22 mouse cellular contexts compared by ENCODE assay signal in the genomic region with DNA sequence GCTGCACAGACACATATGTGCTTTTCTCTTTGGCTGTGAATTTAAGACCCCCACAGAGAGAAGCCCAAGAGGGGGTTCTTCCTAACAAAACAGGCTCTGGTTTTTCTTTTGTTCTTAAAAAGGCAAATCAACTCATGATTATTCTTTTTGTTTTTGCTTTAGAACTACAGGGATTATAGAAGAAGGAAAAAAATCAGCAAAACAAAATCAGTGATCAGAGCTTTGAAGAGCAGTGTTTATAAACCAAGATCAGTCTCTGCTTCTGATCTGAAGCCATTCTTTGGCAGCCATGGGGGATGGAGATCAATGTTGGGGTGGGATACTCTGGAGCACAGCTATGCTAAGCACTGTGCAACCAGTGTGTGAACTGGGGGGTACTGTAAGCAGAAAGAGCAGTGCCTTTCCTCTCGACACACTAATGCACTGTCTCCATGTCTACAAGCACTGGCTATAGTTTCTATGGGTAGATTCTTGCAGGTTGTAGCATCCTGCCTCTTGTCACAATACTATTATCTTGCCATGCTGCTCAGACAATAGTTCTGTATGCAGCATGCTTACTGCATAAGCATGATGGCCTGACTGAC.
DNase-seq lines count a peak whose midpoint lies in the region; ATAC-seq and TF ChIP-seq lines count a peak whose summit lies in the region.
"Had no signal": no experiment of that assay in that cellular context is flagged by ENCODE, and none has a peak within 500 bp of the region (broad histone marks: within the 10 kb centered on the region; RNA-seq: fewer than 3 reads in every experiment).

No protein-coding gene starts in this region.

- no peaks in the 10 kb centered on the region for H3K27me3 ChIP-seq in lung, embryonic 15.5 days
- H3K27me3 ChIP-seq in midbrain, embryonic 15.5 days (replicated peaks) = no peaks in the 10 kb centered on the region
- no peaks in the 10 kb centered on the region for H3K27me3 ChIP-seq in midbrain, embryonic 13.5 days
- H3K27me3 ChIP-seq in embryonic facial prominence, embryonic 12.5 days = no peaks in the 10 kb centered on the region
- H3K27me3 ChIP-seq: forebrain, embryonic 13.5 days; heart, embryonic 13.5 days had no signal

- DNase-seq in lung, adult 2 months = no peak
- DNase-seq in kidney, adult 18-20 months = no peak
- no peak for DNase-seq in thymus, postnatal 4 days
- DNase-seq: cerebellum, adult 11 months; cerebellum, adult 2 months; cerebellum, adult 9-11 months; cerebellum, postnatal 25 days; gastrocnemius, postnatal 10 days; gastrocnemius, postnatal 36 days; heart, adult 2 months; heart, postnatal 14 days; heart, postnatal 4 days had no signal

- H3K36me3 ChIP-seq in lung, embryonic 15.5 days = no peaks in the 10 kb centered on the region
- no peaks in the 10 kb centered on the region for H3K36me3 ChIP-seq in midbrain, embryonic 15.5 days (replicated peaks)
- H3K36me3 ChIP-seq in midbrain, embryonic 13.5 days = no peaks in the 10 kb centered on the region
- no peaks in the 10 kb centered on the region for H3K36me3 ChIP-seq in embryonic facial prominence, embryonic 12.5 days
- H3K36me3 ChIP-seq: forebrain, embryonic 10.5 days; heart, embryonic 10.5 days; heart, embryonic 13.5 days had no signal

- WGBS in lung, embryonic 15.5 days = 52% methylated on average over 1 of the region's 1 CpGs
- 76% methylated on average over 1 of the region's 1 CpGs for WGBS in lung, adult 2 months
- 68% methylated on average over 1 of the region's 1 CpGs for WGBS in midbrain, embryonic 15.5 days
- 65% methylated on average over 1 of the region's 1 CpGs for WGBS in midbrain, embryonic 13.5 days
- WGBS in embryonic facial prominence, embryonic 12.5 days = 66% methylated on average over 1 of the region's 1 CpGs

- no peak overlapping the region for H3K9ac ChIP-seq in lung, embryonic 15.5 days
- H3K9ac ChIP-seq in midbrain, embryonic 15.5 days = no peak overlapping the region
- H3K9ac ChIP-seq in midbrain, embryonic 13.5 days (replicated peaks) = no peak overlapping the region
- H3K9ac ChIP-seq in embryonic facial prominence, embryonic 12.5 days = no peak overlapping the region
- H3K9ac ChIP-seq: forebrain, embryonic 13.5 days; heart, embryonic 13.5 days; hindbrain, embryonic 14.5 days had no signal

- H3K4me1 ChIP-seq in lung, embryonic 15.5 days = peaks cover 36% of the 10 kb centered on the region
- no peaks in the 10 kb centered on the region; the same call in 1 of the 2 replicates for H3K4me1 ChIP-seq in lung, adult 2 months (ENCODE audit: control insufficient read depth, insufficient read depth, low read length)
- H3K4me1 ChIP-seq in midbrain, embryonic 15.5 days = 0 out of 2 replicates have a peak, but pooled peaks cover 11% of the 10 kb centered on the region
- peaks cover 8% of the 10 kb centered on the region for H3K4me1 ChIP-seq in midbrain, embryonic 13.5 days (replicated peaks)
- H3K4me1 ChIP-seq in embryonic facial prominence, embryonic 12.5 days = peaks cover 20% of the 10 kb centered on the region; the same call in 1 of the 2 replicates
- H3K4me1 ChIP-seq: forebrain, embryonic 13.5 days had no signal

- peak overlapping the region; percentile 58; the same call in 1 of the 2 replicates for H3K27ac ChIP-seq in lung, embryonic 15.5 days
- H3K27ac ChIP-seq in midbrain, embryonic 15.5 days = no peak overlapping the region
- H3K27ac ChIP-seq in midbrain, embryonic 13.5 days = no peak overlapping the region
- H3K27ac ChIP-seq in embryonic facial prominence, embryonic 12.5 days = 0 out of 2 replicates have a peak overlapping the region, but pooled peaks have one; percentile 5
- H3K27ac ChIP-seq: forebrain, embryonic 10.5 days; forebrain, embryonic 13.5 days; heart, adult 2 months; heart, embryonic 10.5 days; heart, embryonic 13.5 days; hindbrain, embryonic 14.5 days had no signal

- H3K9me3 ChIP-seq in lung, embryonic 15.5 days = no peaks in the 10 kb centered on the region
- H3K9me3 ChIP-seq in midbrain, embryonic 15.5 days = no peaks in the 10 kb centered on the region
- no peaks in the 10 kb centered on the region for H3K9me3 ChIP-seq in midbrain, embryonic 13.5 days
- no peaks in the 10 kb centered on the region for H3K9me3 ChIP-seq in embryonic facial prominence, embryonic 12.5 days
- H3K9me3 ChIP-seq: forebrain, embryonic 10.5 days; forebrain, embryonic 13.5 days; heart, embryonic 10.5 days; heart, embryonic 13.5 days had no signal

- TF ChIP-seq CTCF in lung, adult 2 months (IDR thresholded peaks at IDR 0.05; ENCODE audit: insufficient read depth, low read length) = no peak

- no peak overlapping the region for H3K4me2 ChIP-seq in lung, embryonic 15.5 days
- no peak overlapping the region for H3K4me2 ChIP-seq in midbrain, embryonic 15.5 days
- H3K4me2 ChIP-seq in midbrain, embryonic 13.5 days (replicated peaks) = no peak overlapping the region
- H3K4me2 ChIP-seq in embryonic facial prominence, embryonic 12.5 days (replicated peaks) = no peak overlapping the region
- H3K4me2 ChIP-seq: forebrain, embryonic 13.5 days; heart, embryonic 13.5 days; hindbrain, embryonic 14.5 days had no signal

- H3K4me3 ChIP-seq in lung, embryonic 15.5 days = no peak overlapping the region
- no peak overlapping the region for H3K4me3 ChIP-seq in lung, adult 2 months (replicated peaks; ENCODE audit: extremely low read depth, low read depth, low read length)
- no peak overlapping the region for H3K4me3 ChIP-seq in midbrain, embryonic 15.5 days
- H3K4me3 ChIP-seq in midbrain, embryonic 13.5 days (replicated peaks) = no peak overlapping the region
- no peak overlapping the region for H3K4me3 ChIP-seq in embryonic facial prominence, embryonic 12.5 days
- H3K4me3 ChIP-seq: forebrain, embryonic 10.5 days; forebrain, embryonic 13.5 days; heart, adult 2 months; heart, embryonic 10.5 days; heart, embryonic 13.5 days had no signal

- ATAC-seq in lung, embryonic 15.5 days (ENCODE audit: borderline replicate concordance, extremely low read depth, low FRiP score, low TSS enrichment) = no peak
- peak; percentile 50; the same call in 1 of the 2 replicates for ATAC-seq in midbrain, embryonic 15.5 days (replicated peaks)
- no peak for ATAC-seq in midbrain, embryonic 13.5 days
- ATAC-seq in embryonic facial prominence, embryonic 12.5 days (ENCODE audit: insufficient number of reproducible peaks, insufficient read depth, low FRiP score, low TSS enrichment) = no peak
- ATAC-seq: forebrain, embryonic 13.5 days; forebrain, embryonic 16.5 days had no signal

- TF ChIP-seq POLR2A in lung, adult 2 months (IDR thresholded peaks at IDR 0.05; ENCODE audit: borderline replicate concordance, extremely low read depth, low read depth, low read length) = no peak

Comparison
In these comparisons a context has a peak if more than half of its experiments do, and no peak if none do; other contexts are left out.
1. H3K27ac ChIP-seq: peak in lung, embryonic 15.5 days (single experiment) and embryonic facial prominence, embryonic 12.5 days (single experiment); none in midbrain, embryonic 15.5 days (single experiment) and midbrain, embryonic 13.5 days (single experiment).